Mouse (Mus musculus): ENCODE measurements at regions not wholly inside any gene's neighbourhood (a gene's known extent, or its start where the extent isn't known, plus 50 kb on each side); places are given as distances from the start of the nearest gene placed in this dataset.

- TF ChIP-seq CTCF (IDR thresholded peaks at IDR 0.05; ENCODE audit: low read depth) = no peak
- no peak overlapping the region for H3K4me2 ChIP-seq (replicated peaks; ENCODE audit: low read depth)
- no peaks in the 10 kb centered on the region for H3K9me3 ChIP-seq (ENCODE audit: control insufficient read depth)
- H3K27me3 ChIP-seq (replicated peaks; ENCODE audit: control insufficient read depth, insufficient read depth, low read length) = no peaks in the 10 kb centered on the region
- WGBS = 79% methylated on average over 7 of the region's 7 CpGs
- no peak overlapping the region for H3K27ac ChIP-seq (ENCODE audit: low read depth, low read length)
- H3K4me1 ChIP-seq (replicated peaks; ENCODE audit: control insufficient read depth, insufficient read depth, low read length) = no peaks in the 10 kb centered on the region
- H3K4me3 ChIP-seq (ENCODE audit: low read depth, low read length) = no peak overlapping the region
- H3K36me3 ChIP-seq (ENCODE audit: control insufficient read depth, insufficient read depth) = no peaks in the 10 kb centered on the region
- ATAC-seq = no peak
- H3K9ac ChIP-seq (ENCODE audit: low read depth, low read length) = no peak overlapping the region
Observed at GRCm38 (mm10) chr10:111624624-111625023, 118.5 kb downstream of the Phlda1 start.

GRCm38 (mm10) chr10:111625573-111625972 is 119.5 kb downstream of the Phlda1 start:
- no peak overlapping the region for H3K27ac ChIP-seq (ENCODE audit: low read depth, low read length)
- no peaks in the 10 kb centered on the region for H3K36me3 ChIP-seq (ENCODE audit: control insufficient read depth, insufficient read depth)
- no peaks in the 10 kb centered on the region for H3K27me3 ChIP-seq (replicated peaks; ENCODE audit: control insufficient read depth, insufficient read depth, low read length)
- no peak overlapping the region for H3K9ac ChIP-seq (ENCODE audit: low read depth, low read length)
- no peak for TF ChIP-seq CTCF (IDR thresholded peaks at IDR 0.05; ENCODE audit: low read depth)
- WGBS = 97% methylated on average over 11 of the region's 11 CpGs
- no peak overlapping the region for H3K4me3 ChIP-seq (ENCODE audit: low read depth, low read length)
- H3K4me2 ChIP-seq (replicated peaks; ENCODE audit: low read depth) = no peak overlapping the region
- no peaks in the 10 kb centered on the region for H3K9me3 ChIP-seq (ENCODE audit: control insufficient read depth)
- no peaks in the 10 kb centered on the region for H3K4me1 ChIP-seq (replicated peaks; ENCODE audit: control insufficient read depth, insufficient read depth, low read length)
- ATAC-seq = no peak

- WGBS = 80% methylated on average over 6 of the region's 6 CpGs
- no peaks in the 10 kb centered on the region for H3K36me3 ChIP-seq (ENCODE audit: control insufficient read depth, insufficient read depth)
Observed at GRCm38 (mm10) chr10:111626009-111626408, 119.9 kb downstream of the Phlda1 start.

GRCm38 (mm10) chr10:111636283-111636682 is 130.2 kb downstream of the Phlda1 start:
- 73% methylated on average over 14 of the region's 14 CpGs for WGBS
- no peak overlapping the region for H3K9ac ChIP-seq (ENCODE audit: low read depth, low read length)
- no peak for ATAC-seq
- no peaks in the 10 kb centered on the region for H3K27me3 ChIP-seq (replicated peaks; ENCODE audit: control insufficient read depth, insufficient read depth, low read length)
- peak; percentile 37 for TF ChIP-seq CTCF (IDR thresholded peaks at IDR 0.05; ENCODE audit: low read depth)
- H3K4me3 ChIP-seq (ENCODE audit: low read depth, low read length) = no peak overlapping the region
- H3K27ac ChIP-seq (ENCODE audit: low read depth, low read length) = no peak overlapping the region
- H3K9me3 ChIP-seq (ENCODE audit: control insufficient read depth) = no peaks in the 10 kb centered on the region
- H3K4me1 ChIP-seq (replicated peaks; ENCODE audit: control insufficient read depth, insufficient read depth, low read length) = no peaks in the 10 kb centered on the region
- H3K36me3 ChIP-seq (ENCODE audit: control insufficient read depth, insufficient read depth) = no peaks in the 10 kb centered on the region
- no peak overlapping the region for H3K4me2 ChIP-seq (replicated peaks; ENCODE audit: low read depth)

More at GRCm38 (mm10) chr10:111626009-111626408, 119.9 kb downstream of the Phlda1 start:
- H3K4me1 ChIP-seq (replicated peaks; ENCODE audit: control insufficient read depth, insufficient read depth, low read length) = no peaks in the 10 kb centered on the region
- H3K27ac ChIP-seq (ENCODE audit: low read depth, low read length) = no peak overlapping the region
- TF ChIP-seq CTCF (IDR thresholded peaks at IDR 0.05; ENCODE audit: low read depth) = no peak
- H3K4me2 ChIP-seq (replicated peaks; ENCODE audit: low read depth) = no peak overlapping the region
- H3K9me3 ChIP-seq (ENCODE audit: control insufficient read depth) = no peaks in the 10 kb centered on the region
- no peak for ATAC-seq
- no peak overlapping the region for H3K9ac ChIP-seq (ENCODE audit: low read depth, low read length)
- H3K4me3 ChIP-seq (ENCODE audit: low read depth, low read length) = no peak overlapping the region
- no peaks in the 10 kb centered on the region for H3K27me3 ChIP-seq (replicated peaks; ENCODE audit: control insufficient read depth, insufficient read depth, low read length)

GRCm38 (mm10) chr10:111637084-111637735 is 131.1 kb downstream of the Phlda1 start:
- H3K27me3 ChIP-seq (replicated peaks; ENCODE audit: control insufficient read depth, insufficient read depth, low read length) = no peaks in the 10 kb centered on the region
- H3K9ac ChIP-seq (ENCODE audit: low read depth, low read length) = no peak overlapping the region

GRCm38 (mm10) chr10:111639866-111640265 is 133.8 kb downstream of the Phlda1 start:
- Histone ChIP-seq H3K9ac (ENCODE audit: low read depth, low read length) (no peak overlapping the region), H3K36me3 (ENCODE audit: control insufficient read depth, insufficient read depth) (no peaks in the 10 kb centered on the region), H3K4me1 (replicated peaks; ENCODE audit: control insufficient read depth, insufficient read depth, low read length) (no peaks in the 10 kb centered on the region), H3K27ac (ENCODE audit: low read depth, low read length) (no peak overlapping the region), H3K27me3 (replicated peaks; ENCODE audit: control insufficient read depth, insufficient read depth, low read length) (no peaks in the 10 kb centered on the region), H3K9me3 (ENCODE audit: control insufficient read depth) (no peaks in the 10 kb centered on the region), H3K4me3 (ENCODE audit: low read depth, low read length) (no peak overlapping the region), H3K4me2 (replicated peaks; ENCODE audit: low read depth) (no peak overlapping the region; the same call in 1 of the 2 replicates)
- no peak for TF ChIP-seq CTCF (IDR thresholded peaks at IDR 0.05; ENCODE audit: low read depth)
- WGBS = 45% methylated on average over 7 of the region's 7 CpGs
- ATAC-seq = no peak

More at GRCm38 (mm10) chr10:111637084-111637735, 131.1 kb downstream of the Phlda1 start:
- 82% methylated on average over 12 of the region's 12 CpGs for WGBS
- H3K4me3 ChIP-seq (ENCODE audit: low read depth, low read length) = no peak overlapping the region
- no peaks in the 10 kb centered on the region for H3K4me1 ChIP-seq (replicated peaks; ENCODE audit: control insufficient read depth, insufficient read depth, low read length)
- no peak for TF ChIP-seq CTCF (IDR thresholded peaks at IDR 0.05; ENCODE audit: low read depth)
- no peaks in the 10 kb centered on the region for H3K36me3 ChIP-seq (ENCODE audit: control insufficient read depth, insufficient read depth)
- no peak overlapping the region for H3K4me2 ChIP-seq (replicated peaks; ENCODE audit: low read depth)
- no peak overlapping the region for H3K27ac ChIP-seq (ENCODE audit: low read depth, low read length)
- ATAC-seq = no peak
- no peaks in the 10 kb centered on the region for H3K9me3 ChIP-seq (ENCODE audit: control insufficient read depth)
